Mouse (Mus musculus) liver, adult 2 months (tissue): ENCODE measurements around the gene Ccdc60.

Experiments
- CTCF ChIP-seq: fragments of 200-500 bp; IDR thresholded peaks from 2 replicates; pipeline ENCODE4 v1.5.1; 2011; ENCODE audit warnings: low read depth, low read length, control low read depth
- POLR2A ChIP-seq: fragments of 200-500 bp; IDR thresholded peaks from 2 replicates; pipeline ENCODE4 v1.6.1; 2011; ENCODE audit warnings: low read length, control low read depth; ENCODE audit not compliant: insufficient read depth; ENCODE audit errors: extremely low read depth

DNA sequence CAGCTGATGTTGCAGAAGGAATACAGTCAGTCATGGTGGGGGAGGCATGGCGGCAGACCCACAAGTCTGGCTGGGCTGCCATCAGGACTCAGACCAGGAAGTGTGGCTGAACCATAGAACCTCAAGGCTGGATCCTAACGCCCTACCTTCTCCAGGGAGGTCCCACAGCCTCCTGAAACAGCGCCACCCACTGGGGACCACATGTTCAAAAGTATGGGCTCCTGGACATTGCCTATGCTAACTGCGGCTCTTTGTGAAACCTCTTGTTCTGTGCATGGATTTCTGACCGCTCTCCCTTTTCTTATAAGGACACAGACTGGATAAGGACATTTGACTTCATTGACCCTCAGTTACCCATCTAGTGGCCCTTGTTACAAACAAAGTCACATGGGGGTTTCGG is 64.8 kb downstream of the Ccdc60 start:
- TF ChIP-seq CTCF: no peak
- TF ChIP-seq POLR2A: no peak
